Mouse (Mus musculus) kidney, embryonic 14.5 days (tissue): ENCODE measurements around the gene Tm9sf2. TPM values are rescaled to one million over a fixed set of nuclear protein-coding genes. Genes with fewer than 3 reads are reported as not detected.
"Not testable (repeated sequence)": the region's sequence is repeated elsewhere in the genome, so short reads cannot be mapped to it uniquely, and the experiment has no call there.

Experiments
- ATAC-seq: fragments of 200-750 bp; cut with Nextera tagmentation; 2 replicates; pipeline ENCODE4 v1.8.0; 2017; ENCODE audit warnings: moderate number of reproducible peaks, mild to moderate bottlenecking, moderate TSS enrichment, moderate library complexity; ENCODE audit not compliant: low FRiP score, low TSS enrichment
- H3K27ac ChIP-seq: fragments of 300-500 bp; sonication (generic); 2 replicates; pipeline ENCODE4 v1.5.1; 2014; ENCODE audit warnings: low read depth, mild to moderate bottlenecking, low read length, moderate library complexity, mixed read lengths
- H3K27me3 ChIP-seq: fragments of 300-500 bp; sonication (generic); 2 replicates; pipeline ENCODE4 v1.6.1; 2014; ENCODE audit warnings: mild to moderate bottlenecking, low read length; ENCODE audit not compliant: control insufficient read depth, insufficient read depth
- H3K36me3 ChIP-seq: fragments of 300-500 bp; sonication (generic); 2 replicates; pipeline ENCODE4 v1.6.1; 2014; ENCODE audit warnings: low read length, mixed read lengths; ENCODE audit not compliant: control insufficient read depth, insufficient read depth
- H3K4me1 ChIP-seq: fragments of 300-500 bp; sonication (generic); 2 replicates; pipeline ENCODE4 v1.6.1; 2014; ENCODE audit warnings: low read length, mixed read lengths; ENCODE audit not compliant: control insufficient read depth, insufficient read depth
- H3K4me2 ChIP-seq: fragments of 300-500 bp; sonication (generic); replicated peaks from 2 replicates; pipeline ENCODE4 v1.6.1; 2014; ENCODE audit warnings: low read depth, mild to moderate bottlenecking, low read length
- H3K4me3 ChIP-seq: fragments of 300-500 bp; sonication (generic); 2 replicates; pipeline ENCODE4 v1.5.1; 2014; ENCODE audit warnings: mild to moderate bottlenecking, low read length
- H3K9ac ChIP-seq: fragments of 300-500 bp; sonication (generic); 2 replicates; pipeline ENCODE4 v1.6.1; 2014; ENCODE audit warnings: low read depth, mild to moderate bottlenecking, low read length, moderate library complexity
- H3K9me3 ChIP-seq: fragments of 300-500 bp; sonication (generic); 2 replicates; pipeline ENCODE4 v1.6.1; 2016; ENCODE audit warnings: low read length; ENCODE audit not compliant: control insufficient read depth
- WGBS: fragments of 180-500 bp; shearing (Covaris S2); extraction: QIAGEN DNeasy Blood & Tissue Kit; methylation state at CpG from one replicate; pipeline ENCODE4 v1.1.7; 2014; 5-methylcytosine and 5-hydroxymethylcytosine counted together
- polyA plus RNA-seq: library from polyadenylated mRNA; unstranded; fragments of >200 nt; fragmentation: Nextera tagmentation; extraction: Ambion mirVana; gene quantifications from 2 replicates; pipeline ENCODE4 v1.2.1, GENCODE M21; 2014

Tm9sf2 gene
- polyA plus RNA-seq, 1 experiment from 2014 or later, result 173 TPM

DNA sequence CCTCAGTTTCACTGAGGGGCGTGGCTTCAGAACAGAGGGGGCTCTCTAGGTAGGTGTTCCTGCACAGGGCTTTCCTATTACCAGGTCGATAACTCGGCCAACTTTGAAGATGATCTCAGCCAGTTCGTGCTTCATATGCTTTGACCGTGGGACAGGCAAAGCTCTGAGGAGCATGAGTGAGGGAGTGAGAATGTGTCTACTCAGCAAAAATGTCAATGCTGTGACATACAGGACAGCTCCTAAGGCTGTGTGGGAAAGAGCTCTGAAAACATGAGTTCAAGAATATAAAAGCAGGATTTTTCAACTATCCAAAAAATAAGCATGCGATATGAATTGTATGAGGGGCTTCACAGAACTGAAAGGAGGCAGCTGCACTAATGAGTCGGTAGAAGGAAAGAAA lies 23.3 kb upstream of the Tm9sf2 start:
- peaks cover 6% of the 10 kb centered on the region; the same call in 1 of the 2 replicates for H3K9me3 ChIP-seq
- no peaks in the 10 kb centered on the region for H3K4me1 ChIP-seq
- ATAC-seq, result no peak
- no peak overlapping the region for H3K27ac ChIP-seq
- H3K4me3 ChIP-seq, result no peak overlapping the region
- H3K9ac ChIP-seq, result no peak overlapping the region
- no peak overlapping the region for H3K4me2 ChIP-seq
- H3K27me3 ChIP-seq, result no peaks in the 10 kb centered on the region
- H3K36me3 ChIP-seq, result no peaks in the 10 kb centered on the region
- 78% methylated on average over 7 of the region's 7 CpGs for WGBS

DNA sequence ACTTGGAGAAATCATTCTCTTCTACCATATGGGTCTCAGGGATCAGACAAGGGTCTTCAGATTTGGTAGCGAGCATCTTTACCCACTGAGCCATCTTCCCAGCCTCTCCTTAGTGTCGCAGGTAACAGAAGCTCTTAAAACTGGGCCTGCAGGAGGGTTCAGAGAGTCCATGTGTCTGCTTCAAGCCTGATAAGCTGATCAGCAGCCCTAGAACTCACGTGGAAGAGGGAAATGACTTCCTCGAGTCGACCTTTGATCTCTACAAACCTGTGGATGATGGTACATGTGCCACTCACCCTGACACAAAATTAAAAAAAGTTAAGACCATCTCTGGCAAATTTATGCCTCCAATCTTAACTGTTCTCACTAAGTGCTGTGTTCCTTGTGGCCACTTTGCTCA lies 18.9 kb upstream of the Tm9sf2 start:
- H3K4me1 ChIP-seq, result no peaks in the 10 kb centered on the region
- H3K27me3 ChIP-seq, result no peaks in the 10 kb centered on the region
- no peak overlapping the region for H3K4me3 ChIP-seq
- no peak for ATAC-seq
- H3K4me2 ChIP-seq, result no peak overlapping the region
- H3K9me3 ChIP-seq, result peaks cover 6% of the 10 kb centered on the region; the same call in 1 of the 2 replicates
- no peak overlapping the region for H3K27ac ChIP-seq
- no peaks in the 10 kb centered on the region for H3K36me3 ChIP-seq
- no peak overlapping the region for H3K9ac ChIP-seq
- 80% methylated on average over 5 of the region's 5 CpGs for WGBS

DNA sequence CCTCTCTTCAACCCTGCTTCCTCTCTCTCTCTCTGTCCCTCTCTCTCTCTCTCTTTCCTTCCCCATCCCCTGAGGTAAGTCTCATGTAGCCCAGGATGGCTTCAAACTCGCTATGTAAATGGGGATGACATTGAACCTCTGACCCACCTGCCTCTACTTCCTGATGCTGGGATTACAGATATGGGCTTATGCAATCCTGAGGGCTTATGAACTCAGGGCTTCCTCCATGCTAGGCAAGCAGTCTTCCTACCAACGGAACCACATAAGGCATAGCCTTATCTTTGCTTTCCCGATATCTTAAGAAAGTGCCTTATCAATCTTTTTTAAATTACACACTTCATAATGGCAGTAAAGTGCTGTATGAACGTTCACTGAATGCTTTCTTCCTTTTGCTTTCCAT lies 14.5 kb upstream of the Tm9sf2 start:
- Histone ChIP-seq H3K4me3 (no peak overlapping the region), H3K36me3 (no peaks in the 10 kb centered on the region), H3K4me1 (no peaks in the 10 kb centered on the region), H3K4me2 (no peak overlapping the region), H3K27me3 (no peaks in the 10 kb centered on the region), H3K9me3 (no peaks in the 10 kb centered on the region), H3K9ac (no peak overlapping the region), H3K27ac (no peak overlapping the region)
- whole genome bisulfite sequencing, result 83% methylated on average over 4 of the region's 4 CpGs
- no peak for ATAC-seq

- Histone ChIP-seq H3K4me1 (no peaks in the 10 kb centered on the region), H3K4me3 (no peak overlapping the region), H3K27ac (no peak overlapping the region), H3K9me3 (no peaks in the 10 kb centered on the region), H3K27me3 (no peaks in the 10 kb centered on the region), H3K36me3 (no peaks in the 10 kb centered on the region), H3K4me2 (no peak overlapping the region), H3K9ac (no peak overlapping the region)
- ATAC-seq, result no peak
- WGBS, result 95% methylated on average over 11 of the region's 11 CpGs
These were observed 10.5 kb upstream of the Tm9sf2 start for GRCm38 (mm10) chr14:122096331-122096730.

- 86% methylated on average over 4 of the region's 4 CpGs for WGBS
- H3K36me3 ChIP-seq, result no peaks in the 10 kb centered on the region
- no peak overlapping the region for H3K4me3 ChIP-seq
These were observed 7.3 kb upstream of the Tm9sf2 start for GRCm38 (mm10) chr14:122099584-122099983.

DNA sequence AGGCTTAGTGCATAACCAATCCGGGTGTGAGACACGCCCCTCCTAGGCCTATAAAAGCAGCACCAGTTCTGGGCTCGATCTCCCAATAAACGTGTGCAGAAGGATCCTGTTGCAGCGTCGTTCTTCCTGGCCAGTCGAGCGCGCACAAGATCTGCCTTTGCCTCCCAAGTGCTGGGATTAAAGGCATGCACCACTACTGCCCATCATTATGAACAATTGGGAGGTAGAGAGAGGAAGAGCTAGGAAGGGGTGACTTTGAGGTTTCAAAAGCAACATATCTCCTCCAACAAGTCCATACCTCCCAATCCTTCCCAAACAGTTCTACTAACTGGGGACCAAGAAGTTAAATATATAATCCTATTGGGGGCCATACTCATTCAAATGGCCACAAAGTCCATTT lies 4.9 kb upstream of the Tm9sf2 start:
- not testable (repeated sequence) for ATAC-seq, H3K9me3 ChIP-seq, H3K4me1 ChIP-seq, H3K27me3 ChIP-seq, H3K4me3 ChIP-seq, H3K4me2 ChIP-seq, H3K36me3 ChIP-seq, H3K27ac ChIP-seq, H3K9ac ChIP-seq
- WGBS, result 80% methylated on average over 9 of the region's 9 CpGs

More at GRCm38 (mm10) chr14:122099584-122099983, 7.3 kb upstream of the Tm9sf2 start:
- no peak overlapping the region for H3K9ac ChIP-seq
- no peak overlapping the region for H3K4me2 ChIP-seq
- no peak overlapping the region for H3K27ac ChIP-seq
- H3K9me3 ChIP-seq, result no peaks in the 10 kb centered on the region
- H3K27me3 ChIP-seq, result no peaks in the 10 kb centered on the region
- H3K4me1 ChIP-seq, result no peaks in the 10 kb centered on the region
- ATAC-seq, result no peak

DNA sequence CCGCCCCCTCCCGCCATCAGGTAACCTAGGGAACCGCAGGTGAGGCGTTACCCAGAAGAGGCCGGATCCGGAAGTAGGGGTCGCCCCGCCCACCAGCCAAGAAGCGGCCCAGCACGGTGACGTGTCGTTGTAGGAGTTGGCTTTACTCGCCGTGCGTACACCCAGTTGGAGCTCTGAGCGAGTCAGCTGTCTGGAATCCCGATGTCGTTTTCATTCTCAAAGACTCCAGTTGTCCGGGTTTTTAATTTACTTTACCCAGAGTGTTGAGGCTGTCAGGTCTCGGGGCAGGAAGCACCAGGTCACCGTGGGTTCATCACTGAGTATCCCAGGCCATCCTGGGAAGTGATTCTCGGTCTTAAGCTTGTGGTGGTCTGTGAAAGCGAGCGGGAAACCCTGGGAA lies 2.0 kb upstream of the Tm9sf2 start:
- H3K9ac ChIP-seq, result peak overlapping the region; percentile 59
- ATAC-seq, result peak; percentile 94
- under 1% methylated on average over 24 of the region's 24 CpGs for WGBS
- H3K9me3 ChIP-seq, result no peaks in the 10 kb centered on the region
- H3K36me3 ChIP-seq, result no peaks in the 10 kb centered on the region
- no peaks in the 10 kb centered on the region for H3K27me3 ChIP-seq
- peak overlapping the region; percentile 95 for H3K27ac ChIP-seq
- peak overlapping the region; percentile 65 for H3K4me2 ChIP-seq
- peak overlapping the region; percentile 39 for H3K4me3 ChIP-seq
- peaks cover 13% of the 10 kb centered on the region; the same call in 1 of the 2 replicates for H3K4me1 ChIP-seq

DNA sequence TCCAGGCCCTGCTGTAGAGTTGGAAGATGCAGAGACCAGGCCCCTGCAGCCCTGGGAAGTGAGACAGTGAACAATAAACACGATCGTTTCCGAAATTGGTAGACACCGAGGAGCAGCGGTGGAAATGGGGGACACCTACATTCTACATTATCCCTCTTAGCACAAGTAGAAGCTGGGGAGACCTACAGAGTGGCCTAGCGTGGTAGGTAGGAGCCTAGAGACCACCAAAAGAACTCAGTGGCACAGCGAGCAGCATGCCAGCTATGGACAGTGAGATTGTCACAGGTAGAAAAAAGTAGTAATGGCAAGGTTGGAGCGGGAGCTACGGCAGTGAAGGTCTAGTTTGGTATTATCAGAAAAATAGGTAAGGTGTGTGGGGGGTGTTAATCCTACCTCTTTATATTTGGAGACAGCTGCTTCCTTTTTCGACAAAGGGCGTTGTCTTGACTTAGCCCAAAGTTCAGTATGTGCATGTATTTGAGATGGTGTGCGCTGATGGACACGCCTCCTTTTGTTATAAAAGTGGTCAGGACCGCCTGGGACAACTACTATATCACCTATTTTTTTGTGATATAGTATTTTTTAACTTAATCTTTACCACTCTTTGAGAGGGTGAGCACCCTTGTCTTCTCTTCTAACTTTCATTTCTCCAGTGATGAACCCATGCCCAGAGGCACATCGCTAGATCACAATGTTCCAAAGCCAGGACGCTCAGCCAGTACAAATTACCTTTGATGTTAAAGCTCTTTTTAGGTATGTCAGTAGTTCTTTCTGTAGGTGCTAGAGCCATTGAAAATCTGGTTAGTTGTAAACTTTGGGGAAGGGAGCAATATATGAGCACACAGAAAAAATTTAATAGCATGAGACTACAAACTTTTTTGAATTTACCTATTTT lies 1.2 kb upstream of the Tm9sf2 start:
- Histone ChIP-seq H3K4me3 (peak overlapping the region; percentile 100), H3K4me1 (peaks cover 13% of the 10 kb centered on the region; the same call in 1 of the 2 replicates), H3K27me3 (no peaks in the 10 kb centered on the region), H3K9ac (peak overlapping the region; percentile 59; the same call in 1 of the 2 replicates), H3K36me3 (no peaks in the 10 kb centered on the region), H3K4me2 (peak overlapping the region; percentile 79), H3K9me3 (no peaks in the 10 kb centered on the region), H3K27ac (peak overlapping the region; percentile 95)
- WGBS, result 69% methylated on average over 16 of the region's 16 CpGs
- ATAC-seq, result no peak

GRCm38 (mm10) chr14:122107481-122108214 lies 810 bp downstream of the Tm9sf2 start:
- Histone ChIP-seq H3K27ac (peak overlapping the region; percentile 95), H3K9ac (peak overlapping the region; percentile 96), H3K4me3 (peak overlapping the region; percentile 100), H3K4me2 (peak overlapping the region; percentile 79), H3K27me3 (no peaks in the 10 kb centered on the region), H3K9me3 (no peaks in the 10 kb centered on the region), H3K4me1 (peaks cover 13% of the 10 kb centered on the region; the same call in 1 of the 2 replicates), H3K36me3 (peaks cover 8% of the 10 kb centered on the region)
- WGBS, result 4% methylated on average over 43 of the region's 44 CpGs
- ATAC-seq, result peak; percentile 30
